Mouse (Mus musculus) 3134 (cell line): ENCODE measurements around the gene Vstm2a.
A peak's percentile ranks its signal among the peaks of the same experiment; 100 is the strongest.

ENCODE experiments used
- DNase-seq: peaks from one replicate; pipeline ENCODE4 v3.0.0-alpha.2; 2011; ENCODE audit warnings: low spot score; ENCODE audit not compliant: insufficient read length; ENCODE audit errors: extremely low read depth

Vstm2a gene

DNA sequence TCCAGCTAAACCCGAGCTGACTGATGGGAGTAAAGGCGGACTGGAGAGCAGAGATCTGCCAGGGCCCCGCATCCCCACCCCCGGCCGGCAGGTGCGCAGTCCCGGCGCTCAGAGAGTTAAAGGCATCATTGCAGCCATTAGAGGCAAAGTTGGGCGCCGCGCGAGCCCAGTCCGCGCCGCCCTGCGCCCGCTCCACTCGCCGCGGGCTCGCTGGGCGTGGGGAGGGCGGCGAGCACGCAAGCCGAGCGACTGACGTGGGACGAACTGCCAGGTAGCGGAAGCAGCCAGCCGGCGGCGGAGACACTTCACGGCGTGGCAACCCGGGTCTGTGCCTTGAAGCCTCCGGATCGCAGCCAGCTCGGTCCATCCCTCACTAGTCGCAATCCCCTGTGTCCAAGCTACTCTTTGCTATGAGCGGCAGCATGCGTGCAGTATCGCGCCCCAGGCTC lies at the start of gene Vstm2a:
TSS of gene Vstm2a (plus strand) at position 252 of the 449 bp plus-strand sequence.
- peak; percentile 3 for DNase-seq

DNA sequence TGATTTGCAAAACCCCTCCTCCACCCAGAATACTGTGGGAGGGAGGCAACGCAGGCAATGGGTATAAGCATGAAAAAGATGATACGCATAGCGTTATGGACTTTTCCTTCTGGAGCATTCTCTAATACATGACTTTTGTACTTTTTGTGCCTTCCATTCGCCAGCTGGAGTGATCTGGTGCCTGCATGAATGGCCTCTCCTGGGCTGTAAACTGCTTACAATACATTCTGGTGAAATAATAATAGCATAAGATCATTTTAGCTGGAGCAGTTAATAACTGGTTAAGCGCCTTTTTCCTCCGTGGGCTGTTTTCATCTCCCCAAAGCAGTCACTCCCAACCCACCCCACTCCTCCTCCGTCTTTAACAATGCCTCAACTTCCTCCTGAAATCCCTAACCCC lies 513 bp upstream of the Vstm2a start:
- no peak for DNase-seq

DNA sequence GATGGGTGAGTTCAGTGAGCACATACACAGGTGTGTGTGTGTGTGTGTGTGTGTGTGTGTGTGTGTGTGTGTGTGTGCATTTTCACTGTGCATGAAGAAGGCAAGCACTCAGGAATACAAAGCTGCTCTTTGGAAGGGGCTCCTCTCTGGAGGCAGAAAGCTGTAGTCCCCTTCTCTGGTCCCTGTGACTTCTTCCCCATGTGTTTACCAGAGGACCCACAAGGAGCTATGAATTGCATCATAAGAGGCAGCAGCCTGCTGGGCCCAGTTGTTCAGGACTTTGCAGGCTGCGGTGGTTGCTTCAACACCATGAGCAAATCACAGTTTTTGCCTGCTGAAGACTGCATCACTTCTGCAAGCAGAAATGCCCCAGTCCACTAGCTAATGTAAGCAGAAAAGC lies 776 bp downstream of the Vstm2a start:
- no peak for DNase-seq

DNA sequence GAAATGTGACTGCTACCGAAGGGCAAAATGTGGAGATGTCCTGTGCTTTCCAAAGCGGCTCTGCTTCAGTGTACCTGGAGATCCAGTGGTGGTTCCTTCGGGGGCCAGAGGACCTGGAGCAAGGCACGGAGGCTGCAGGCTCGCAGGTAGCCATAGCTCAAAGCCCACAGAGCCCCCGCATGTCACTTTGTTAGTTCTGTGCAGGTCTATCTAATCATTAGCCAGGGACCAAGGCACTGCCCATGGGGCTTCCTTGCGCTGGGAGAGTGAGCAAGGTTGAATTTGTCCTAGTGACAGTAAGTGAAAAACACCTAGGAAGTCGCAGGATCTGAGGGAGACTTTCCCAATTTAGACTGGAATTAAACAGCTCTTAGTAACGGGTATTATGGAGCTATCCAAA lies 2.4 kb downstream of the Vstm2a start:
- DNase-seq = no peak

DNA sequence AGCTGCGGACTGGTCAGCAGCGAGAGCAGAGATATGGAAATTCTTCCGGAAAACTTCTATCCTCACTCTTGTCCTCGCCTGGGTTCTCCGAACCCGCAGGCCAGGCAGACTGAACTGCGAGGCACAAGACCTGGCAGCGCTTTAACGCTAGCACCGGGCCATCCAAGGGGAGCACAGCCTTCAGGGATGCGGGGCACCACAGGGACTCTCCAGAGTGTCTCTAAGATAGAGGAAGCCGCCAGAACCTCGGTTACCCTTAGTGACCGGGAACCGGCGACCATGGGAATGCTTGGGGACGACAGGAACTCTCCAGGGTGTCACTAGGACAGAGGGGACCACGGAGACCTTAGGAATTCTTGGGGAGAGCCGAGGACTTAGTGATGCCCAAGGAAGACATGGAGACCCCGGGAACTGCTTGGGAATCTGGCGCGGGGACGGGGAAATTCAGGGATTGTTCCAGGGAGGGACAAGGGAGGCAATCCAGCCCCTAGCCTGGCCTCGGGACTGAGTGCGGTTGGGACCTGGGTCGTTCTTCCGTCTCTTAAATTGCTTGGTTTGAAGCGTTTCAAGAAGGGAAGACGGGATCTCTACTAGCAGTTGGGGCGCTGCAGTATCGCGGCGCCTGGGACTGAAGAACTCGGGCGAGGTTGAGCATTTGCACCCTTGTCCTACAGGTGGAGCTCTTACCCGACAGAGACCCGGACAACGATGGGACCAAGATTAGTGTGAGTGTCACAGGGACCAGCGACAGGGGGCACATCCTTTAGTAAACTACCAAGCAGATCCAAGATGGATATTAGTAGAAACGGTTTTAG lies 3.4 kb downstream of the Vstm2a start:
- DNase-seq = peak; percentile 1

DNA sequence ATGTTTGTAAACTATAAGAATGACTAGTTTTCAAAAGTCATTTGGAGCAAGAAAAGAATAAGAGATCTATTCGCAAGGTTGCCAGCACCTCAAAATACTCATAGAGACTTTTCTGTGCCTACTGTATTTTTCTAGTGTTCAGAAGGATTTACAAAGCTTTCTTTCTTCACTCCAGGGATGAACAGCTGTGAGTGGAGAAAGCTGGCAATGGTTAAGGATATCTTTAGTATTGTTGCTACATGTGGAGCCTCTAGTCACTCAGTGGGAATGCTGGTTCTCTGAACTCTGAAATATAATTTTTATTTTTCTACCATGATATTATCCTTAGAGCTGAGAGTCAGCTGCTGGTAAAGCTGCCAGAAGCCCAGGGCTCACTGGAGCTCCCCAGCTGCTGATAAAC lies 10.9 kb downstream of the Vstm2a start:
- no peak for DNase-seq

DNA sequence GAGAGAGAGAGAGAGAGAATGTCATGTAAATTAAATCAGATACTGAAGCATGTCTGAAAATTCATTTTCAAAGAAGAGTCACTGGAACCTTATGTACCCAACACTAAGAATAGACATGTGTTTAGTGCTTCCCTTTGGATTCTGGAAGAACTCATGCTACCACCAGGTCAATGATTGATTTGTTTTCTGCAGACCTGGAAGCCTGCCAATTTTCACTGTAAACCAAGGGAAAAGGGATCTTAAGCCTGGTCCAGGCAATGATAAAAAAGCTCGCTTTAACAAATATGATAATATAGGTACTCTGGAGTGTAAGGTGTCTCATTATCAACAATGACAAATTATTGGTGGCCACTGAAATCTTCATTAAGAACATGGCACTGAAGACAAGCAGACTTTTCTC lies 32.9 kb downstream of the Vstm2a start:
- no peak for DNase-seq

DNA sequence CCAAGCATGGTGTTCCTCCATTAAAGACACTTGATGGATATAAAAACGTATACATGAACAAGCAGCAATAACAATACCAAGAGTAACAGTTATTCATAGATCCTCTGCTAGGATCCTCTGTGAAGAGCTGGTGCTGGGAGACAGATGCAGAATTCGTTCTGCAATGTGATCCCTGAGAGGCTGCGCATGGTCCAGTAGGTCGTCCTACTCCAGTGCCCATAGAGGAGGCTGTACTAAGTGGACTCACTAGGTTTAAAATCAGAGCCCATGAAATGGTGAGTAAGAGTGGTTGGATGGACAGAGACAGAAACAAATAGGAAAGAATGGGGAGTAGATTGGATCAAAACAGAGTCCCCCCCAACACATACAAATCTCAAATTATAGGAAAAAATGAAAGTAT lies 35.4 kb downstream of the Vstm2a start:
- DNase-seq = no peak

DNA sequence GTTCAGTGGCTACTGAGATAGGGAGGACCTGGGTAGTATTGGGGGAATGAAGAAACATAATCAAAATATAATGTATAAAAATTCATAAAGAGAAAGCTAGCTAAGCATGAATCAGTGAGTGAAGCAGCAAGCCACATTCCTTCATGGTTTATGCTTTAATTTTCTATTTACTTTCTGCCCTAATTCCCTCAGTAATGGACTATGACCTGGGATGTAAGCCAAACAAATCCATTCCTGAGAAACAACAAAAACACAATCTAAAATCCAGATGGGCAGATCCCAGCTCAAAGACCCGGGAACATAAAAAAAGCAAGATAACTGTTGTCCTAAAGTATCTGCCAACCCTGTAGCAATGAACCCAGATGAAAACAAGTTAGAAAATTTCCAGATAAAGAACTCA lies 39.0 kb downstream of the Vstm2a start:
- DNase-seq = no peak

DNA sequence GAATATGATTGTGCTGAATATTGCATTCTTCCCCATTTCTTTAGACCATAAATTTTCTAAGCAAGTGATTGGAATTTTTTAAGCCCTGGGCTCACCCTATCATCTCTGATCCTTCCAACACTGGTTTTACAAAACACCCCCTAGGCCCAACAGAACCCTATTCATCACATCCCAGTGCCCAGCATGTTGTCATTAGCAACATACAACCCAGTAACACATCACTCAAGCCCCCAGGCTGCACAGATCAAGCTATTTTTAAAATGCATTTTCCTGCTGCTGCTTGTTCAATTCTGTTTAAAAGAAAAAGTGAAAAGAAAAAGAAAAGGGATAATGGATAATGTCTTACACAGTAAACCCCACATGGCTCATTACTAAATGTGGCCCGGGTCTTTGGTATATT lies 42.0 kb downstream of the Vstm2a start:
- DNase-seq = no peak

DNA sequence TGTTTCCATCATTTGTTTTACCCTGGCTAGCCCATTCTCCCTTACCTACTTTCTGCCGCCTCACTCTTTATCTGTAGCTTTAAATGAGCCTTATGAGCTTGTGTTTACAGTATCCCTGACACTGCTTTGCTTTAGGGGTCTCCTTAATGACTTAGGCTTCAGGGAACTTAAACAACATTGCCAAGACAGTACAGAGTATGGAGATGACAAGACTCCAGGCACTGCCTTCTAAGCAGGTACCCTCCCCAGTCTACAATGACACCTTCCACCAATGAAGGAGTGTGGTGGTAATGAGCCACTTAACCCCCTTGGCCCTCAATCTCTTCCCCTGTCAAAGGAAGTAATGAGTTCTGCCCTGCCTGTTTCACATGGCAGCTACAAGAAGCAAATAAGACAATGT lies 42.4 kb downstream of the Vstm2a start:
- no peak for DNase-seq

DNA sequence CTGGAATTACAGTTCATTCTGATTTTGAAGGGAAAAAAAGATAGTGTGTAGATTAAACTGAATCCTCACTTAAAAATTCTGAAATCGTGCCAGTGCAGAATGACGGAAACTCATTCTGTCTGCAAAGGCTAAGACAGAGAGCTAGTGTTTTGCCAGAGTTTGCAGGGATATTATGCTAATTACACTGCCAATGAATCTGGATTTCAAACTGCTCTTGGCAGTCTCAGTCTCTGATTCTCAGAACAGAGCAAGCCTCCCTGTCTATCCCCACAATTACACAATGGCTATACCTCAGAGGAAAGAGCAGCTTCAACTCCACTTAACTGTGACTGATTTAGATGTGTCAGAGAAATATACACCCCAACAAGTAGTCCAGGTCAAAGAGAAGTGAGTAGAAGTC lies 43.2 kb downstream of the Vstm2a start:
- no peak for DNase-seq

DNA sequence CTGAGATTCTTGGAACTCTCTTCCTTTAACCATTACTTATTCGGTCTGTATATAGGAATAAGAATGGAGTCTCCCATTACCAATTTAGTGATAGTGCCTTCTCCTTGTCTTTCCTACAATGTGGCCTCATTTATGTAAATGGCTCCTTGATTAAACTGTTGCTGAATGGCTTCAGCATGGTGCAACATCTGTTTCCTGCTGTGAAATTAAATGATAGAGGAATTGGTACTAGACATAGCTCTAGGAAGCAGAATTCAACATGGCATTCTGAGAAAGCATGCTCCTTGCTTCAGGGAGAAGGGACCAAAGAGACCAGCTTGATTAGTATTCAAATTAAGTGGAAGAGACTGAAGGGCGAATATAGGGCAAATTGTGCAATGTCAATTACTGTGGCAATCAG lies 57.6 kb downstream of the Vstm2a start:
- no peak for DNase-seq

DNA sequence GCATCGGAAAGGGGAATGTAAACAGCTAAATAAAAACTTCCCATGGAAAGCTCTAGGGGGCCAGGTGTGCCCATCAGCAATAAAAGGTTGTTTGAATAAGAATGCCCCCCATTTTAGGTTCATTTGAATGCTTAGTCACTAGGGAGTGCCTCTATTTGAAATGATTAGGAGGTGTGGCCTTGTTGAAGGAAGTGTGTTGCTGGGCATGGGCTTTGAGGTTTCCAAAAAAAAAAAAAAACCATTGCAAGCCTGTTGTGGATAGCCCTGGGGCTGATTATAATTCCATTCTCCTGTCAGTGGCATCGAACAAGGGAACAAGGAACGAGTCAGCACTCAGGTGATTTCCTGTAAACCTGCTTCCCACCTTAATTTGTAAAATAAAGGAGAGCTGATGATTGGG lies 87.7 kb downstream of the Vstm2a start:
- DNase-seq = no peak

DNA sequence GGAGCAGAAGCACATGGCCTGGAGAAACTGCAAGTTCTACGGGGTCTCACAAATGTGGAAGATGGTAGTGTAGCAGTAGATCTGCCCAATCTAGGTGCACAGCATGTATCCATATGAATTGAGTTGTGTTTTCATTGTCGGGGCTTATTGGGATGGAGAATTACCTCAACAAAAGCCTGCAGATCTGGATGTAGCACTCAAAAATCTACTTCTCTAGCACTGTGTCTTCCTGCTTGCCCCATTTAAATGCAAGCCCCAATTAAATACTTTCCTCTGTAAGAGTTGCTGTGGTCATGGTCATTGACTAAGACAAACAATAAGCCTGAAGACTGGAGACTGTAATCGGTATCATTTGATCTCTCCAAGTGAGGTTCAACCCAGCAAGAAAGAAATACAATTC lies 88.2 kb downstream of the Vstm2a start:
- DNase-seq = no peak

DNA sequence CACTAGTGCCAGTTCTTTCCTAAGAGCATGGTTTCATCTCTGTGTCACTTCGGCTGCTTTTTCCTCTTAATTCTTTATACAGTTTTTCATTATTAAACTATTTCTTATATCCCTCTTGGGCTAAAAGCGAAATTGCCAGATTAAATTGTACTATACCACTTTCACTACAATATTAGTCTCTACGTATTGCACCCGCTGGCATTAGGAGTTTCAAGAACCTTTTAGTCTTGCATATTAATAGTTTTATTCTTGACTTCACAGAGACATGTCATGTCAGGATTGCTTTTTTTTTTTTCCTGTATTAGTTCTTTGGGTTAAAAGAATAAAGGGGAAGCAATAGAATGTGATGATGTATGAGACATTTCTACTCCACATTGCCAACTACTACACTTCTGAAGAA lies 94.4 kb downstream of the Vstm2a start:
- no peak for DNase-seq

DNA sequence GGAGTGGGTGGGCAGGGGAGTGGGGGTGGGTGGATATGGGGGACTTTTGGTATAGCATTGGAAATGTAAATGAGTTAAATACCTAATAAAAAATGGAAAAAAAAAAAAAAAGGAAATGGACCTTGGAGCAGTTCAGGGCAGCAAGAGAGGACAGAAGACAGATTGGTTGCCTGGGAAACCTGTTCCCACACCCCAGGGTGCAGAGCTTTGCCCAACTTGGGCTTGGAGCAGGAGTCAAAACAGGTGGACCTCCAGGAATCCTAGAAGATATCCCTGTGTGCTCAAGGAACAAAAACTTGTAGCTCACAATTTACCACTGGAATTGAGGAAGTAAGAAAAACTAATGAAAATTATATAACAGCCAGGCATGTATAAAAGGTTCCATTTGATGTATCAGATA lies 96.8 kb downstream of the Vstm2a start:
- DNase-seq = no peak

DNA sequence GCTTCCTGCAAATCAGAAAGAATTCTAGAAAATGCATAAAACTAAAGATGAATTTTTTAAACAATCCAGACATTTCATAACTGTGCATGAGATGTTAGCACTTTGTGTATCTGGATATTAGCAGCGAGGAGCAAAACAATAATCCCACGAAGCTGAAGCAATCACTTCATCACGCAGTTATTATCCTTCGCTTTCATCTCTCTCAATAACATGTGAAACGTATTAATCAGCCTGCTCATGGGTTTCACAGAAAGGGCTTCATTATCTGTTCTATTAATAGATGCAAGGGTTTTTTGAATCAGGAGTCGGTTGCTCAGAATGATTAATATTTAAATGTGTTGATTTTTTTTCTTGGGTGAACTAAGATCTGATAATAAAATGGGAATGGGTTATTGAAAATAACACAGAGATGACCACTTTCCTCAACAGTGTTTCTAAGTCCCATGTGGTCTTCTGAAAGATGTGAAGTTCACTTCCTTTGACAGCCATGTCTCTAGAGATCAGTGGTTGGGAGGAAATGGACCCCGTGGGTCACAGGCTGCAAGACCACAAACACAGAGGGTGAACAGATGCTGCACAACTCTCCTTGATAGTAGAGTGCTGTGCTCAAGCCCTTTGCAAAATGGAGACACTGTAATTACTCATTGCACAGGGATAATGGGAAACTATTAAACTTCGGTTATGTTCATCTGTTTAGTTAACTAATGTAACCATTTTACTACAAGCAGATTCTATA lies 109.5 kb downstream of the Vstm2a start:
- no peak for DNase-seq

DNA sequence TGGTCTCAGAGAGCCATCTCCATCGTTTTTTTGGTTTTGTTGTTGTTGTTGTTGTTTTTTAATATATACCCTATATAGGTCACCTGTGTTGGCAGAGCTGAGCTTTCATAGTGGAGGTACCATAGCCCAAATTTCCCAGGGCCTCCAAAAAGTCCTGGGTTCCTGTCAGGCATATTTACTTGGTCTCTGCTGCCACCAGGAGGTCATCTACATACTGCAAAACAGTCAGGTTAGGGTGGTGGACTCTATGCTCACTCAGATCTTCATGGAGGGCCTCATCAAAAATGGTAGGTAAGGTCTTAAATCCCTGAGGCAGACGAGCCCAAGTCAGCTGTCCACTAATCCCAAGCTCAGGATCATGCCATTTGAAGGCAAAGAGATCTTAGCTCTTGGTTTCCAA lies 146.1 kb downstream of the Vstm2a start:
- DNase-seq = no peak

DNA sequence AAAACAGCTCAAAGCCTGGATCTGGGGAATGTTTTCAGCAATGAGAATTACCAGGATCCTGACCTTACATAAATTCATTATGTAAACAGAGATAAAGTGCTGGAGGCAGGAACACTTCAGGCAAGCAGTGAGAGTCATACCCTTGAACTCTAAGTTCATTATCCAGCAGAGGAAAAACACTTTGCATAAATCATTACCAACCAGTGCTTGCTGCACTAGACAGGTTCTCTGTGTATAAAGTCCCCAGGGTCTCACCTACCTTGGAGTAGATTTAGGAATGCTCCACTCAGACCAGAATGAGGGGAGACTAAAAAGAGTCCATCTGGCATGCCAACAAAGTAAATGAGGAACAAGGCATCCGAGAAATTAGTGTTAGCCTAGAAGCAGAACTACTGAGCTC lies 154.2 kb downstream of the Vstm2a start:
- DNase-seq = no peak

DNA sequence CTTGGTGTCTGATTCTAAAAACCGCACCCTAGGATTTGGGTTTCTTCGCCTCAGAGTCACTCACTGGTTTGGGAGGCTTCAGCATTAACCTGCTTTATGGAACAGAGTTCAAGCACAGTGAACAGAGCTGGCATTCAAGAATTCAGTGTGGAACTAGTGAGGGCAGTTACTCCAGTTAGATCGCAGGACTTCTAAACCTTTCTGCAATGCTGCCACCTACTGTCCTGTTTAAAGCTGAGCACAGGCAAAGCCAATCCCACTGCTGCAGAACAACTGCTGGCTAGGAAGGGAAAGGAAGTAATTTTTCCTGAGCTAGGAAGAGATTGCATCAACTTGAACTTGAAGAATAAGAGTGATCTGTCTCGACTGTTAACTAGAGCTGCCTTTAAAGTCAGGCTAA lies 155.1 kb downstream of the Vstm2a start:
- peak; percentile 13 for DNase-seq

DNA sequence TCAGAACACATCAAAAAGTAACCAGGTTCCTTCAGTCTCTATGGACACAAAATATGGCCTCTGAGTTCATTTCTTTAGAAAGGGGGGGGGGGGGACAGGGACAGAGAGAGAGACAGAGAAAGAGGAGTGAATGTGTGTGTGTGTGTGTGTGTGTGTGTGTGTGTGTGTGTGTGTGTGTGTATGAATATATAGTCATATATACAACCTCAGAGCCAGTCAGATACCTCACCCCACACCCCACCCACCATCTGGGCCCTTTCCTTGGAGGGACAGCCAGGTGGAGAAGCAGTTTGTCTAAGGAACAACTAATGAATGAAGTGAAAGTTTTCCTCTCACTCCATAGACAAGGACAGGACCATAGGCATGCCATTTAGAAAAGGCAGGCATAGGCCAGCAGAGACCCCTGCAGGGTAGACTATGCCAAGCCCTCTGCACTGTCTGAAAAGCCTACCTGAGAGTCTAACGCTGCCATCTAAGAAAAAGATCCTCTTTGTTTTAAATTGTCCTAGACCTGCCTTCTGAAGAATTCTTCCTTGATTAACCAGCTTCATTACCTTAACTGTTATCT lies 155.6 kb downstream of the Vstm2a start:
- DNase-seq = no peak
